Mouse (Mus musculus) CH12.LX (cell line): Measurements from ENCODE around the gene Trip12. TPM values are rescaled to one million over a fixed set of nuclear protein-coding genes. Genes with fewer than 3 reads are reported as not detected.

Experiments used
- DNase-seq: peaks from one replicate; pipeline ENCODE4 v3.0.0-alpha.2; 2013; ENCODE audit errors: extremely low read depth
- H3K27ac ChIP-seq: 2 replicates; pipeline ENCODE4 v1.5.1; 2012; ENCODE audit warnings: low read depth, mild to moderate bottlenecking, control low read depth, moderate library complexity; ENCODE audit not compliant: insufficient read depth
- H3K27me3 ChIP-seq: replicated peaks from 2 replicates; pipeline ENCODE3; 2012; ENCODE audit warnings: inconsistent platforms
- H3K36me3 ChIP-seq, 2 experiments: replicated peaks in 1 of 2; 2 replicates each; pipeline versions ENCODE3 to v1.6.1; 2012; ENCODE audit warnings: inconsistent platforms in 1 of 2, low read length in 1 of 2, mild to moderate bottlenecking in 1 of 2, mixed read lengths in 1 of 2, moderate library complexity in 1 of 2; ENCODE audit not compliant: control insufficient read depth in 1 of 2, insufficient read depth in 1 of 2
- H3K4me1 ChIP-seq, 2 experiments: 2 replicates each; pipeline ENCODE4 v1.6.1; 2012; ENCODE audit warnings: inconsistent platforms in 1 of 2, moderate library complexity in 1 of 2; ENCODE audit not compliant: insufficient read depth in 2 of 2, control insufficient read depth in 1 of 2
- H3K4me2 ChIP-seq: 2 replicates; pipeline ENCODE4 v1.6.1; 2012; ENCODE audit warnings: low read depth, mild to moderate bottlenecking, control low read depth; ENCODE audit not compliant: poor library complexity, insufficient read depth, severe bottlenecking
- H3K4me3 ChIP-seq, 3 experiments: fragments of 150-350 bp in 1 of 3; sonication (generic) in 1 of 3; replicated peaks in 1 of 3; 2 replicates each; pipeline versions ENCODE3 to v1.5.1; 2011 to 2012; ENCODE audit warnings: low read depth in 2 of 3, low read length in 2 of 3, mild to moderate bottlenecking in 2 of 3, moderate library complexity in 2 of 3, control low read depth in 1 of 3, improper control_type of control experiment in 1 of 3, inconsistent platforms in 1 of 3, mixed read lengths in 1 of 3; ENCODE audit not compliant: poor library complexity in 1 of 3
- H3K79me2 ChIP-seq: replicated peaks from 2 replicates; pipeline ENCODE4 v1.6.1; 2012; ENCODE audit warnings: mild to moderate bottlenecking, moderate library complexity; ENCODE audit not compliant: control insufficient read depth, poor library complexity, insufficient read depth, severe bottlenecking; ENCODE audit errors: extremely low read depth
- H3K9ac ChIP-seq: 2 replicates; pipeline ENCODE4 v1.6.1; 2012; ENCODE audit warnings: low read depth, mild to moderate bottlenecking, control low read depth, moderate library complexity; ENCODE audit not compliant: insufficient read depth
- H3K9me3 ChIP-seq: replicated peaks from 2 replicates; pipeline ENCODE3; 2012; ENCODE audit warnings: low read length, inconsistent platforms, mixed read lengths
- CHD1 ChIP-seq: IDR thresholded peaks from 2 replicates; pipeline ENCODE4 v1.6.1; 2012; ENCODE audit warnings: low read depth, low read length, improper control_type of control experiment, inconsistent platforms
- ETS1 ChIP-seq: conservative IDR thresholded peaks from 2 replicates; pipeline ENCODE4 v1.6.1; 2012; ENCODE audit warnings: low read depth, mild to moderate bottlenecking, inconsistent platforms, low read length, improper control_type of control experiment, moderate library complexity
- IRF4 ChIP-seq: IDR thresholded peaks from 2 replicates; pipeline ENCODE4 v1.6.1; 2014; ENCODE audit warnings: low read depth, mild to moderate bottlenecking, inconsistent platforms, low read length, improper control_type of control experiment
- JUND ChIP-seq: conservative IDR thresholded peaks from 2 replicates; pipeline ENCODE4 v1.6.1; 2011; ENCODE audit warnings: low read depth, low read length, improper control_type of control experiment
- MAZ ChIP-seq: IDR thresholded peaks from 2 replicates; pipeline ENCODE4 v1.6.1; 2012; ENCODE audit warnings: low read depth, mild to moderate bottlenecking, inconsistent platforms, low read length, improper control_type of control experiment, moderate library complexity
- MXI1 ChIP-seq: IDR thresholded peaks from 2 replicates; pipeline ENCODE4 v1.6.1; 2011; ENCODE audit warnings: mild to moderate bottlenecking, low read depth, low read length, improper control_type of control experiment
- MYC ChIP-seq: IDR thresholded peaks from 2 replicates; pipeline ENCODE4 v1.6.1; 2011; ENCODE audit warnings: low read depth, mild to moderate bottlenecking, improper control_type of control experiment, low read length
- PAX5 ChIP-seq: IDR thresholded peaks from 2 replicates; pipeline ENCODE4 v1.6.1; 2012; ENCODE audit warnings: low read length, inconsistent platforms, mixed read lengths
- SIN3A ChIP-seq: IDR thresholded peaks from 2 replicates; pipeline ENCODE4 v1.6.1; 2012; ENCODE audit warnings: low read length, improper control_type of control experiment, inconsistent platforms
- UBTF ChIP-seq: IDR thresholded peaks from 2 replicates; pipeline ENCODE4 v1.6.1; 2012; ENCODE audit warnings: low read depth, mild to moderate bottlenecking, inconsistent platforms, low read length, improper control_type of control experiment, moderate library complexity
- USF1 ChIP-seq: IDR thresholded peaks from 2 replicates; pipeline ENCODE4 v1.6.1; 2014; ENCODE audit warnings: low read depth, mild to moderate bottlenecking, inconsistent platforms, low read length, improper control_type of control experiment
- ZMIZ1 ChIP-seq: IDR thresholded peaks from 2 replicates; pipeline ENCODE4 v1.6.1; 2012; ENCODE audit warnings: low read depth, mild to moderate bottlenecking, inconsistent platforms, low read length, improper control_type of control experiment
- ZNF384 ChIP-seq: IDR thresholded peaks from 2 replicates; pipeline ENCODE4 v1.6.1; 2012; ENCODE audit warnings: low read depth, low read length, improper control_type of control experiment, inconsistent platforms
- dilution Hi-C: fragments of 300-500 bp; cut with MboI; formaldehyde crosslinking; loops from 2 replicates; pipeline ENCODE4 v1.14.3; 2020; ENCODE audit warnings: low sequenced_read_pairs; ENCODE audit not compliant: extremely low pct_unique_long_range_greater_than_20kb, extremely low pct_ligation_motif_present
- in situ Hi-C: fragments of 300-500 bp; cut with MboI; formaldehyde crosslinking; loops from 3 replicates; pipeline ENCODE4 v1.14.3; 2019; ENCODE audit warnings: low sequenced_read_pairs, low pct_ligation_motif_present, low pct_unique_long_range_greater_than_20kb, mixed read lengths
- polyA plus RNA-seq: library from polyadenylated mRNA; unstranded; fragments of >175 nt; gene quantifications from 2 replicates; pipeline ENCODE4 v1.2.1, GENCODE M21; 2012; ENCODE audit warnings: low read depth; ENCODE audit not compliant: insufficient read length
- total RNA-seq, 2 experiments: library from RNA; depleted of rRNA; stranded (reverse); fragments of 300-350 nt in 1 of 2; fragments of >200 nt in 1 of 2; gene quantifications; 2 replicates each; pipeline ENCODE4 v1.2.3; 2012 to 2014

The Trip12 gene
- total and polyA plus RNA-seq, 3 experiments = 75.6 to 93.8 (median 90.2) TPM

DNA sequence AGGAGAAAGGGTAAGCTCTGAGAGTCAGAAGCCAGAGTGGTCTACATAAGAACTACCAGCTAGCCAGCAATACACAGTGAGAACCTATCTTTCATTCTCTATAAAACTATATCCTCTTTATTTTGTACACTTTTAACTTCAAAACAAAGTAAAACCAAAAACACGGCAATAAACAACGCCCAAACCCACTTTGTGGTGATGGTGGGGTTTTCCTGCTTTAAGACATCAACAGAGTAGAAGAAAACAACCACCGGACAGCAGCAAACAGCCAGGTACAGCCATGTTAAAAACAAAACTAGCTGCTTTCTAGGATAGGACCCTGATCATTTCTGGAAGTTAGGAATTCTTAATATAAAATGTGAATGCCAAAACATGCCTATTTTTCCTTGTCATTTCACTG lies 59.7 kb downstream of the Trip12 start:
- H3K9ac ChIP-seq = no peak overlapping the region
- in situ Hi-C loops (no loop called here), dilution Hi-C loops (no loop called here)
- no peaks in the 10 kb centered on the region for H3K4me1 ChIP-seq
- H3K4me2 ChIP-seq = no peak overlapping the region
- no peak overlapping the region for H3K4me3 ChIP-seq
- 0 out of 2 replicates have a peak, but pooled peaks cover 4% of the 10 kb centered on the region for H3K79me2 ChIP-seq
- H3K9me3 ChIP-seq = no peaks in the 10 kb centered on the region
- H3K27me3 ChIP-seq = no peaks in the 10 kb centered on the region
- H3K36me3 ChIP-seq = peaks cover 7 to 57% of the 10 kb centered on the region in 2 experiments
- TF ChIP-seq ETS1 = no peak
- DNase-seq = no peak
- no peak overlapping the region for H3K27ac ChIP-seq

DNA sequence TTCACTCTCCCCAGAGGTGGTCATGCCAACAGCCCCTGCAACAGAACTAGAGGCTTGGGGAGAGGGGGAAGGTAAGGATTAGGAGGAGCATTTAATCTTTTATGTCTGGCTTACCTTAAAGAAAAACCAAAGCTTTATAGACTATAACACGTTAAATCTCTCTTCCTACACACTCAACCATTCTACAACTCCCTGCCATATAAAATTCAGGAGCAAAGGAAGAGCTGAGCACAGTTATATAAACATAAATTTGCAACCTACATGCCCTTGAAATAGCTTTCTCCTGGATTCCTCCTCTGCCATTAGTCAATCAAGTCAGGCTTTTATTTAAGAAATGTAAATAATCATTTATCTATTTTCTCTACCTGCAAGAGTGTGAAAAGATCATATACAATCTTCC lies 62.9 kb downstream of the Trip12 start:
- Histone ChIP-seq H3K27ac (no peak overlapping the region), H3K4me2 (no peak overlapping the region), H3K4me1 (no peaks in the 10 kb centered on the region), H3K36me3 (peaks cover 4 to 51% of the 10 kb centered on the region in 2 experiments), H3K4me3 (no peak overlapping the region), H3K9me3 (no peaks in the 10 kb centered on the region), H3K9ac (no peak overlapping the region)
- dilution Hi-C loops (no loop called here), in situ Hi-C loops (no loop called here)
- DNase-seq = no peak
- TF ChIP-seq MYC (no peak), IRF4 (no peak), SIN3A (no peak), MAZ (no peak)
- TF ChIP-seq, all 38 proteins: peak for 0
- no peaks in the 10 kb centered on the region for H3K27me3 ChIP-seq
- 0 out of 2 replicates have a peak, but pooled peaks cover 4% of the 10 kb centered on the region for H3K79me2 ChIP-seq

DNA sequence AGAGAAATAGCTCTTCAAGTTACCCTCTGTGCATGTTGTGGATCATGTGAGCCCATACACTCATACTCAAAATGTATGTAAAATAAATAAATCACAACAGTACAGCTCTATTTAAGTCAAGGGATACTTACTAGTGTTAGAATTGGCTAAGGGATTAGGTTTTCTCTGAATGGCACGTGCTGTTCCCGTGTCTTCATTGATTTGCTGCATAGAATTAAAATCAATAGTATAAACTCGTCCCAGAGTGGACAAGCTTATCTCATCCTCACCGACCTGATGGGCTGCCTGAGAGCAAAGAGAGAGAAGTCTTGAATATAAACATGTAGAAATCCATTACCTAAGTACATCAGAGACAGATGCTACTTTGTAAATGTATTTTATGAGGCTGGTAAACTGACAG lies 81.5 kb downstream of the Trip12 start:
- Histone ChIP-seq H3K9ac (no peak overlapping the region), H3K27me3 (no peaks in the 10 kb centered on the region), H3K27ac (no peak overlapping the region), H3K36me3 (peaks cover 35 to 77% of the 10 kb centered on the region in 2 experiments), H3K4me1 (no peaks in the 10 kb centered on the region), H3K4me2 (no peak overlapping the region), H3K4me3 (no peak overlapping the region), H3K79me2 (no peaks in the 10 kb centered on the region; the same call in 1 of the 2 replicates), H3K9me3 (no peaks in the 10 kb centered on the region)
- DNase-seq = no peak
- dilution Hi-C loops (no loop called here), in situ Hi-C loops (no loop called here)
- no peak for TF ChIP-seq JUND

DNA sequence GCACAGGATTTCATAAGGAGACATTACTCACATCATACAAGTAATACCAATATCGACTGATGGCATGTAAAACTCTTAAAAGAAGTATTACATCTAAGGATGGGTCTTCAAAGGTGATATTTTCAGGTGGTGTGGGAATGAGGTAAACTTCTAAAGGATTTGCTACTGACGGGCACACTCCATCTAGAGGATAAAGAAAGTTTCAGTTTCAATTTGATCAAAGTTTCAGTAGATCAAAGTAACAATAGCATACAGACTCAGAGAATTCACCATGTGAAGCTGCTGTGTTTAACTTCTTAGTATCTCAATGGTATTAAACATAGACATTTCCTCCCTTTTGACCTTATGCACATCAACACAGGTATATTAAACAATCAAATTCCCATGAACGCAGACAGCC lies 98.2 kb downstream of the Trip12 start:
- dilution Hi-C loops = no loop called here
- no peak for TF ChIP-seq ZMIZ1
- TF ChIP-seq UBTF = no peak
- no peak for TF ChIP-seq USF1
- TF ChIP-seq PAX5 = no peak
- no peak for TF ChIP-seq MXI1
- TF ChIP-seq ZNF384 = no peak
- no peak for TF ChIP-seq CHD1
- TF ChIP-seq, all 38 proteins: peak for 0
- peaks cover 30 to 79% of the 10 kb centered on the region in 2 experiments for H3K36me3 ChIP-seq

More for the DNA sequence above, 98.2 kb downstream of the Trip12 start:
- Histone ChIP-seq H3K9ac (no peak overlapping the region), H3K79me2 (no peaks in the 10 kb centered on the region), H3K27ac (no peak overlapping the region), H3K9me3 (no peaks in the 10 kb centered on the region), H3K4me1 (no peaks in the 10 kb centered on the region), H3K27me3 (no peaks in the 10 kb centered on the region), H3K4me2 (no peak overlapping the region), H3K4me3 (no peak overlapping the region)
- in situ Hi-C loops = no loop called here
- DNase-seq = no peak
